Mouse (Mus musculus): ENCODE data around the gene Hoxc13. TPM values are rescaled to one million over a fixed set of nuclear protein-coding genes. Genes with fewer than 3 reads are reported as not detected.

The Hoxc13 gene
- total RNA-seq, 2 experiments from 2014 or later: not detected

Small RNAs within 50 kb of the gene (microRNA-seq; reads per million reads assigned to microRNA genes)
- gene Mir196a-2: 0.54 to 0.72 reads per million in 2 experiments

Other genes starting within 250 kb of the Hoxc13 start
- 10 to 100 TPM; 22.8 to 37.2 TPM for gene Atp5g2, start 248.8 kb upstream of the Hoxc13 start, total RNA-seq (2021)
- 100 to 1,000 TPM in 1 of 2 experiments, 10 to 100 TPM in 1; 89.5 to 104 TPM for gene Calcoco1, start 198.9 kb upstream of the Hoxc13 start, total RNA-seq (2021)
- gene Hoxc12, start 15.7 kb downstream of the Hoxc13 start, total RNA-seq (2021): not detected
- gene Hoxc11, start 33.3 kb downstream of the Hoxc13 start, total RNA-seq (2021): not detected
- gene Hoxc10, start 45.7 kb downstream of the Hoxc13 start, total RNA-seq (2021): not detected
- gene Hoxc5, start 46.3 kb downstream of the Hoxc13 start, total RNA-seq (2021): not detected
- gene Hoxc9, start 55.3 kb downstream of the Hoxc13 start, total RNA-seq (2021): not detected
- not detected for gene Hoxc8, start 69.5 kb downstream of the Hoxc13 start, total RNA-seq (2021)
- gene Hoxc6, start 77.2 kb downstream of the Hoxc13 start, total RNA-seq (2021): not detected
- gene Hoxc4, start 97.8 kb downstream of the Hoxc13 start, total RNA-seq (2021): under 1 TPM in 1 of 2 experiments, not detected in 1; 0.31 TPM
- 10 to 100 TPM; 13.5 to 14.0 TPM for gene Smug1, start 246.0 kb downstream of the Hoxc13 start, total RNA-seq (2021)